Mouse (Mus musculus) frontal cortex, adult (tissue): ENCODE results near the gene Pmis2.

Experiments used
- ATAC-seq: cut with Nextera tagmentation; 2 replicates; pipeline ENCODE4 v1.9.2; 2017; ENCODE audit warnings: mild to moderate bottlenecking, moderate library complexity, mixed read lengths; ENCODE audit not compliant: low TSS enrichment

Pmis2 gene

GRCm38 (mm10) chr7:30671480-30671879 lies at the start of gene Pmis2:
Gene Pmis2 (minus strand): TSS chr7:30671605.
- ATAC-seq = no peak

- no peak for ATAC-seq
Measured at GRCm38 (mm10) chr7:30719669-30720068, 48.3 kb upstream of the Pmis2 start.

- no peak for ATAC-seq
Measured at GRCm38 (mm10) chr7:30717716-30718046, 46.3 kb upstream of the Pmis2 start.

- ATAC-seq = peak; percentile 34; the same call in 1 of the 2 replicates
Measured at GRCm38 (mm10) chr7:30717006-30717715, 45.8 kb upstream of the Pmis2 start.

- no peak for ATAC-seq
Measured at GRCm38 (mm10) chr7:30711942-30712341, 40.5 kb upstream of the Pmis2 start, which contains the start of gene Atp4a. Gene Atp4a (plus strand): TSS chr7:30712209.

- ATAC-seq = no peak
Measured at GRCm38 (mm10) chr7:30707441-30707840, 36.0 kb upstream of the Pmis2 start.

- ATAC-seq = no peak
Measured at GRCm38 (mm10) chr7:30706214-30706882, 34.9 kb upstream of the Pmis2 start.

- ATAC-seq = no peak
Measured at GRCm38 (mm10) chr7:30698589-30698988, 27.2 kb upstream of the Pmis2 start, which contains the start of gene 2200002J24Rik. Gene 2200002J24Rik (plus strand): TSS chr7:30698926.

GRCm38 (mm10) chr7:30698101-30698500 lies 26.7 kb upstream of the Pmis2 start:
- ATAC-seq = no peak

GRCm38 (mm10) chr7:30688325-30688724 lies 16.9 kb upstream of the Pmis2 start:
- ATAC-seq = peak; percentile 52; the same call in 1 of the 2 replicates

GRCm38 (mm10) chr7:30683425-30683824 lies 12.0 kb upstream of the Pmis2 start:
- no peak for ATAC-seq

GRCm38 (mm10) chr7:30681897-30682296 lies 10.5 kb upstream of the Pmis2 start:
- ATAC-seq = no peak

- ATAC-seq = no peak
Measured at GRCm38 (mm10) chr7:30678263-30678975, 7.0 kb upstream of the Pmis2 start.

- ATAC-seq = no peak
Measured at GRCm38 (mm10) chr7:30669229-30669628, 2.2 kb downstream of the Pmis2 start.

- ATAC-seq = no peak; the same call in 1 of the 2 replicates
Measured at GRCm38 (mm10) chr7:30665321-30665720, 6.1 kb downstream of the Pmis2 start.

- ATAC-seq = peak; percentile 90
Measured at GRCm38 (mm10) chr7:30664529-30665200, 6.7 kb downstream of the Pmis2 start, which contains the start of gene Haus5. Gene Haus5 (minus strand): TSS chr7:30664994.

- peak; percentile 100 for ATAC-seq
Measured at GRCm38 (mm10) chr7:30649591-30650540, 21.5 kb downstream of the Pmis2 start, which contains the start of gene Rbm42. Gene Rbm42 (minus strand): TSS chr7:30650317.

GRCm38 (mm10) chr7:30639083-30639482 lies 32.3 kb downstream of the Pmis2 start:
- no peak for ATAC-seq

- no peak for ATAC-seq
Measured at GRCm38 (mm10) chr7:30636395-30636794, 35.0 kb downstream of the Pmis2 start.

- no peak for ATAC-seq
Measured at GRCm38 (mm10) chr7:30635752-30636151, 35.7 kb downstream of the Pmis2 start, which contains the start of gene Etv2. Gene Etv2 (minus strand): TSS chr7:30635852.

GRCm38 (mm10) chr7:30634621-30635020 lies 36.8 kb downstream of the Pmis2 start:
- no peak for ATAC-seq
